Comparison of ENCODE assay signal across 8 mouse cellular contexts in the genomic region with DNA sequence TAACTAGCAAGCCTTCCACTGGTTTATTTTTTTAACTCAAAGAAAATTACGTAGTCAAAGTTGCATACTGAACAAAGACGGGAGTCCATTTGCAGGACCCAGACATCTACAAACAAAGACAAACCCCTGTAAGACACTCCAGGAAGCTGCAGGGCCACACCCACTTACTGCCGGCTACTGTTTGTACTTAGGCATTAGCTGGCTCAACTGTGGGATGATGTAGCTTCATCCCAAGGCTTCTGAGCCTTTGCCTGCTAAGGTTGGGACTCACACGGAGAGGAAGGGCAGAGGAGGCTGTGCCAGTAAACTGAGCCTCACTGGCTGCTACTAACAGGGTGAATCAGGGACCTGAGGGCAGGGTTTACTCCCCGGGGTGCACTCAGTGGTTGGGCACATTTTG.
DNase-seq lines count a peak whose midpoint lies in the region; ATAC-seq and TF ChIP-seq lines count a peak whose summit lies in the region.

No protein-coding gene starts in this region.

- ATAC-seq in forebrain, embryonic 13.5 days, result no peak
- ATAC-seq in intestine, postnatal 0 days, result peak; percentile 51; the same call in 1 of the 2 replicates
- ATAC-seq in megakaryocyte progenitor cell, adult 5-6 weeks (replicated peaks; ENCODE audit: poor library complexity), result no peak

- H3K4me3 ChIP-seq in forebrain, embryonic 13.5 days, result no peak overlapping the region
- no peak overlapping the region for H3K4me3 ChIP-seq in intestine, postnatal 0 days (ENCODE audit: low read depth, low read length)

- peaks cover 80% of the 10 kb centered on the region for H3K4me1 ChIP-seq in forebrain, embryonic 13.5 days
- H3K4me1 ChIP-seq in intestine, postnatal 0 days (replicated peaks; ENCODE audit: control insufficient read depth, insufficient read depth, low read length), result peaks cover 7% of the 10 kb centered on the region; the same call in 1 of the 2 replicates

- H3K4me2 ChIP-seq in forebrain, embryonic 13.5 days, result peak overlapping the region; percentile 25
- no peak overlapping the region; the same call in 1 of the 2 replicates for H3K4me2 ChIP-seq in intestine, postnatal 0 days (replicated peaks; ENCODE audit: low read depth)

- no peaks in the 10 kb centered on the region for H3K36me3 ChIP-seq in forebrain, embryonic 13.5 days (ENCODE audit: poor library complexity, severe bottlenecking)
- H3K36me3 ChIP-seq in intestine, postnatal 0 days (ENCODE audit: control insufficient read depth, insufficient read depth), result no peaks in the 10 kb centered on the region

- peak overlapping the region; percentile 46 for H3K27ac ChIP-seq in forebrain, embryonic 13.5 days
- H3K27ac ChIP-seq in intestine, postnatal 0 days (ENCODE audit: low read depth, low read length), result 0 out of 2 replicates have a peak overlapping the region, but pooled peaks have one; percentile 1

- 8% methylated on average over 5 of the region's 5 CpGs for WGBS in forebrain, embryonic 13.5 days
- 14% methylated on average over 5 of the region's 5 CpGs for WGBS in intestine, postnatal 0 days

- no peak for TF ChIP-seq CTCF in intestine, postnatal 0 days (IDR thresholded peaks at IDR 0.05; ENCODE audit: low read depth)

- DNase-seq in kidney, adult 11 months, result peak; percentile 44
- DNase-seq in kidney, adult 8-10 months, result no peak
- peak; percentile 73 for DNase-seq in lung, postnatal 25 days (ENCODE audit: low spot score)
- DNase-seq in urinary bladder, postnatal 25 days (ENCODE audit: low spot score), result no peak
- no peak for DNase-seq in frontal cortex, postnatal 25 days (ENCODE audit: low spot score in 2 of 2)

- no peaks in the 10 kb centered on the region for H3K27me3 ChIP-seq in forebrain, embryonic 13.5 days
- H3K27me3 ChIP-seq in intestine, postnatal 0 days (replicated peaks; ENCODE audit: control insufficient read depth, insufficient read depth, low read length), result no peaks in the 10 kb centered on the region

- H3K9me3 ChIP-seq in forebrain, embryonic 13.5 days (replicated peaks), result no peaks in the 10 kb centered on the region
- no peaks in the 10 kb centered on the region for H3K9me3 ChIP-seq in intestine, postnatal 0 days (ENCODE audit: control insufficient read depth)

- no peak overlapping the region for H3K9ac ChIP-seq in forebrain, embryonic 13.5 days
- no peak overlapping the region for H3K9ac ChIP-seq in intestine, postnatal 0 days (ENCODE audit: low read depth, low read length)

Comparison
In these comparisons a context has a peak if more than half of its experiments do, and no peak if none do; other contexts are left out.
1. DNase-seq: peak in kidney, adult 11 months (single experiment) and lung, postnatal 25 days (single experiment); none in kidney, adult 8-10 months (0 of 2), urinary bladder, postnatal 25 days (single experiment) and frontal cortex, postnatal 25 days (0 of 2).